Mouse (Mus musculus) hindbrain, embryonic 16.5 days (tissue): ENCODE results near the gene Csnk1d. TPM values are rescaled to one million over a fixed set of nuclear protein-coding genes. Genes with fewer than 3 reads are reported as not detected.

ENCODE experiments used
- ATAC-seq: fragments of 200-750 bp; cut with Nextera tagmentation; 2 replicates; pipeline ENCODE4 v1.8.0; 2017; ENCODE audit warnings: moderate TSS enrichment, moderate library complexity
- H3K27ac ChIP-seq: fragments of 300-500 bp; sonication (generic); 2 replicates; pipeline ENCODE4 v1.5.1; 2014; ENCODE audit warnings: low read depth, mild to moderate bottlenecking, control low read depth, low read length, moderate library complexity
- H3K27me3 ChIP-seq: fragments of 300-500 bp; sonication (generic); replicated peaks from 2 replicates; pipeline ENCODE4 v1.6.1; 2014; ENCODE audit warnings: low read length; ENCODE audit not compliant: control insufficient read depth, insufficient read depth
- H3K36me3 ChIP-seq: fragments of 300-500 bp; sonication (generic); 2 replicates; pipeline ENCODE4 v1.6.1; 2014; ENCODE audit warnings: mild to moderate bottlenecking, low read length, moderate library complexity, mixed read lengths; ENCODE audit not compliant: control insufficient read depth, insufficient read depth
- H3K4me1 ChIP-seq: fragments of 300-500 bp; sonication (generic); 2 replicates; pipeline ENCODE4 v1.6.1; 2014; ENCODE audit warnings: low read depth, low read length; ENCODE audit not compliant: control insufficient read depth, insufficient read depth
- H3K4me2 ChIP-seq: fragments of 300-500 bp; sonication (generic); 2 replicates; pipeline ENCODE4 v1.6.1; 2014; ENCODE audit warnings: mild to moderate bottlenecking, low read length, control low read depth, moderate library complexity
- H3K4me3 ChIP-seq: fragments of 300-500 bp; sonication (generic); 2 replicates; pipeline ENCODE4 v1.5.1; 2014; ENCODE audit warnings: mild to moderate bottlenecking, low read length, control low read depth, moderate library complexity
- H3K9ac ChIP-seq: fragments of 300-500 bp; sonication (generic); 2 replicates; pipeline ENCODE4 v1.6.1; 2014; ENCODE audit warnings: low read depth, mild to moderate bottlenecking, control low read depth, low read length, moderate library complexity
- H3K9me3 ChIP-seq: fragments of 300-500 bp; sonication (generic); 2 replicates; pipeline ENCODE4 v1.6.1; 2014; ENCODE audit warnings: mild to moderate bottlenecking, low read length, moderate library complexity; ENCODE audit not compliant: control insufficient read depth
- WGBS: fragments of 180-500 bp; shearing (Covaris S2); extraction: QIAGEN DNeasy Blood & Tissue Kit; methylation state at CpG from one replicate; pipeline ENCODE4 v1.1.7; 2014; 5-methylcytosine and 5-hydroxymethylcytosine counted together
- polyA plus RNA-seq: library from polyadenylated mRNA; unstranded; fragments of >200 nt; fragmentation: Nextera tagmentation; extraction: Ambion mirVana; gene quantifications from 2 replicates; pipeline ENCODE4 v1.2.1, GENCODE M21; 2015

Csnk1d gene
- polyA plus RNA-seq, 1 experiment from 2014 or later: 124 TPM

DNA sequence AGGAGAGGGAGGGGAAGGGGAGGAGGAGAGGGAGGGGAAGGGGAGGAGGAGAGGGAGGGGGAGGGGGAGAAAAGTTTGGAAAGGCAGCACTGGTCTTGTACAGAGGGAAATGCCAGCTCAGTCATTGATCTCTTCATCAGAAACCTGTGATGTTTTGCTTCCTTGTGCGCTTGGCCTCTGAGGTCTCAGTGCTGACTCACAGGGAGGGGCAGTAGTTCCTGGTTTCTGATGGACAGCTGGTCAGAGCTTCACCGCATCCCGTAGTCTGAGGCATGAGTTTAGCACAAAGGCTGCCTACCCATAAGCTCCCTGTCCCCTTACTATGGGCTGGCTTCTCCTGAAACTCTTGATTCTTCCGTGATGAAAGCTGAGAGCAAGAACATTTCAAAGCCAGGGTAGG lies 52.3 kb downstream of the Csnk1d start:
- H3K9ac ChIP-seq: no peak overlapping the region
- no peaks in the 10 kb centered on the region for H3K27me3 ChIP-seq
- no peaks in the 10 kb centered on the region for H3K9me3 ChIP-seq
- no peak for ATAC-seq
- no peaks in the 10 kb centered on the region for H3K4me1 ChIP-seq
- WGBS: 44% methylated on average over 4 of the region's 4 CpGs
- no peak overlapping the region for H3K27ac ChIP-seq
- no peak overlapping the region for H3K4me3 ChIP-seq
- no peak overlapping the region for H3K4me2 ChIP-seq
- no peaks in the 10 kb centered on the region for H3K36me3 ChIP-seq

DNA sequence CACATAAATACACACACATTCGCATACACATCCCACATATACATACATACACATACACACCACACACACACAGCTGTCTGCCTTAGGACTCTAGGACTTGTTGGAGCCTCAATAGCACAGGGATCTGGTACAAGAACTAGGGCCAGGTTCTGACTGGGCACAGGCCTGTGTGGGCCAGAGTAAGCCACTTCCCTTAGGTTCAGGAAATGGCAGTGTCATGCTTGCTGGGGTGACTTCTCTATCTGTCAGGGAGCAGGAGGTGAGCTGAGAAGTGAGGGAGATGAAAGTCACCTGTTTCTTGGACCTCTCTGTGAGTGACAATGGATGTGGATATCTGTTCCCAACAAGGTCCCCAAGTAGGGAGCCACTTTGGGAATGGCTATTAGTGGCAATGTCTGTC lies 53.2 kb downstream of the Csnk1d start:
- Histone ChIP-seq H3K4me2 (no peak overlapping the region), H3K9ac (no peak overlapping the region), H3K36me3 (no peaks in the 10 kb centered on the region), H3K27me3 (no peaks in the 10 kb centered on the region), H3K9me3 (no peaks in the 10 kb centered on the region), H3K4me1 (peaks cover 3% of the 10 kb centered on the region; the same call in 1 of the 2 replicates), H3K4me3 (no peak overlapping the region), H3K27ac (no peak overlapping the region)
- 100% methylated on average over 1 of the region's 1 CpGs for WGBS
- ATAC-seq: no peak

DNA sequence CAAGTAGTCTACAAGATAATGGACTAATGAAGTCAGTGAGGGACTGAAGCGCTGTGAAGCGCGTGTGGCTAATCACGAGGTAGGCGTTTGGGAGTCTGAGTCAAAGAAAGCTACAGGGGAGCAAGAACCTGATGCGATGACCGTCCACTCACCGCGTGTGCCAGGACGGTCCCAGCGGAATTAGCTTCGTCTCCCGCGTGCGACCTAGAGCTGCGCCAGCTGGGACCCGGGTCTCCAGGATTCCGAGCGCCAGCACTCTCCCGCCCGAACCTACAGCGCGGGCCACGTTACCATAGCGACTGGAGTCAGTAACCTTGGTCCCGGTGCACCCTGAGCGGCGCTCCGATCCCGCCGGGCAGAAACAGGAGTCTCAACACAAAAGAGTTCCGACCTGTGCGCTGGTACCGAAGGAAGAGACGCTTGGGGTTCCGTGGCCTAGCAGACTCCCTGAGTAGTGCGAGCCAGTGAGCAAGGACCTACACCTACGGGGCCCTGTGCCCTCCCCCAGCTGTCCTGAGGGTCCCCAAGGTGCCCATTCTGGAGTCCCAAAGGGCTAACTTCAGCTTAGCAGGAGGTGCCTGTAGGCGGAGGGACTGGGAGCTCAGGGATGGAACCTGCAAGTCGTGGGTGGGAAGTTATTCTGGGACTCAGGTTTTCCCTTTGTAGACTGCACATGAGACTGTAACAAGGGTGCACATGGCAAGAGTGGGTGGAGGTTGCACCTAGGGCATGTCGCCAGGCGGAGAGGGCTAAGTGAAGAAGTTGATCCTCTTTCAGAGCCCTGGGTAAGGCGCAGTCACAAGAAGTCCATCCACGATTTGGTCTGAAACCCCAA lies 58.3 kb downstream of the Csnk1d start, which contains the start of gene Ccdc57:
TSS of gene Ccdc57 (minus strand) at position 309 of the 835 bp plus-strand sequence.
- peaks cover 5% of the 10 kb centered on the region; the same call in 1 of the 2 replicates for H3K4me1 ChIP-seq
- 9% methylated on average over 44 of the region's 44 CpGs for WGBS
- no peaks in the 10 kb centered on the region for H3K27me3 ChIP-seq
- ATAC-seq: peak; percentile 96
- peak within 1 kb of the TSS; percentile 66 for H3K4me3 ChIP-seq
- H3K4me2 ChIP-seq: peak within 1 kb of the TSS; percentile 92
- H3K9ac ChIP-seq: peak within 1 kb of the TSS; percentile 81
- H3K9me3 ChIP-seq: no peaks in the 10 kb centered on the region
- H3K36me3 ChIP-seq: no peaks in the 10 kb centered on the region
- no peak within 1 kb of the TSS for H3K27ac ChIP-seq

DNA sequence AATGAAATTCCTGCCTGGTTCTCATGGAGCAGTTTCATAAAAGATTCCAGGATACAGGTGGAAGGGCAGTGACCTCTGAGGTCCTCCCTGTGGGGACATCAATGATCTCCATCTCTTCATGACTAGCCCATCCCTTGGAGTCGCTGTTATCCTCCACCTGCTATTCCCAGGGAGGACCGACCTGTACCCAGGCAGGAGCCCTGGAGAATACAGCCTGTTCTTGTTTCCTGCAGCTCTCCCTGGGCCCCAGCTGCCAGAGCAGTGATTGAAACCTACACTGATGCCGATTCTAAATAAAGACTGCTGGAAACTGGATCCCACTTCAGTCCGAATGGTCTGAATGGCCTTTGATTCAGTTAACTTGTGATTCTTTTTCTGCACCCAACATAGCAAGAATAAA lies 59.7 kb downstream of the Csnk1d start:
- Histone ChIP-seq H3K9ac (no peak overlapping the region), H3K27me3 (no peaks in the 10 kb centered on the region), H3K27ac (no peak overlapping the region), H3K4me2 (no peak overlapping the region), H3K4me3 (no peak overlapping the region), H3K4me1 (peaks cover 5% of the 10 kb centered on the region; the same call in 1 of the 2 replicates), H3K36me3 (no peaks in the 10 kb centered on the region), H3K9me3 (no peaks in the 10 kb centered on the region)
- WGBS: 82% methylated on average over 4 of the region's 4 CpGs
- ATAC-seq: no peak

DNA sequence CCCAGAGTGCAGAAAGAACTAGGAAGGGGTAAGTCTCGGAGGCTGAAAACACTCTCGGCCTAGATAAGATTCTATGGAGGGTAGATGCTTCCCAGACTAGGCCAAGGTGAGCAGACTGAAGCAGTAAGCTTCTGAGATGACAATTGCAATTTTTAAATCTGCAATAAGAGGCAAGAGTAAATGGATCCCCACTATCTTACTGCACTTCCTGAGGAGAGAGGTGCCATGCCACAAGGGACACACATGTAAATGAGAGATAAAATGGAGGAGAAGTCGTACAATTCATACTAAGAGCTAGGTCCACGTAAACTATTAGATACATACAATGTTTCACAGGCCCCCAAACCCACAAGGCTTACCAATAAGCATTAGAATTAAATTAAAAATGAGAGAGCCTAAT lies 62.7 kb downstream of the Csnk1d start:
- H3K27ac ChIP-seq: no peak overlapping the region
- peaks cover 5% of the 10 kb centered on the region; the same call in 1 of the 2 replicates for H3K4me1 ChIP-seq
- no peaks in the 10 kb centered on the region for H3K9me3 ChIP-seq
- H3K4me2 ChIP-seq: no peak overlapping the region
- no peak overlapping the region for H3K4me3 ChIP-seq
- WGBS: 91% methylated on average over 4 of the region's 4 CpGs
- no peak overlapping the region for H3K9ac ChIP-seq
- H3K27me3 ChIP-seq: no peaks in the 10 kb centered on the region
- no peaks in the 10 kb centered on the region for H3K36me3 ChIP-seq
- no peak for ATAC-seq

DNA sequence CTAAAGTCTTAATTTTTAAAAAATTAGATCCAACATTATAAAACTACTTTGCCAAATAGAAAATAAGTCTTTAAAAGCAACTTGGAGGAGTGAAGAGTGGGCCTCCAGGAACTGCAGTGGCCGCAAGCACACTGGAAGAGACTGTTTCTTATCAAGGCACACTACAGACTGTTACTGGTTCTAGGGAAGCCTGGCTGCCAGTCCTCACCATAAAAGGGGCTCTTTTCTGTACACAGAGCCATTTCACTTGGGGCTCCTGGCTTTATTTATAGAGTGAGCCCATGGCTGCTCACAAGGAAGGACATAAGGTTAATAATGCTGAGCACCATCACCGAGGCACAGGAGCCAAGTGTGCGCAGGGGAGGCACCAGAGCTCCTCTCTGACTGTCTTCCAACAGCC lies 68.6 kb downstream of the Csnk1d start:
- no peak for ATAC-seq
- peaks cover 16% of the 10 kb centered on the region for H3K36me3 ChIP-seq
- no peak overlapping the region for H3K9ac ChIP-seq
- H3K27ac ChIP-seq: no peak overlapping the region
- H3K9me3 ChIP-seq: no peaks in the 10 kb centered on the region
- no peaks in the 10 kb centered on the region for H3K4me1 ChIP-seq
- no peak overlapping the region for H3K4me2 ChIP-seq
- no peak overlapping the region for H3K4me3 ChIP-seq
- no peaks in the 10 kb centered on the region for H3K27me3 ChIP-seq
- WGBS: 100% methylated on average over 3 of the region's 3 CpGs

DNA sequence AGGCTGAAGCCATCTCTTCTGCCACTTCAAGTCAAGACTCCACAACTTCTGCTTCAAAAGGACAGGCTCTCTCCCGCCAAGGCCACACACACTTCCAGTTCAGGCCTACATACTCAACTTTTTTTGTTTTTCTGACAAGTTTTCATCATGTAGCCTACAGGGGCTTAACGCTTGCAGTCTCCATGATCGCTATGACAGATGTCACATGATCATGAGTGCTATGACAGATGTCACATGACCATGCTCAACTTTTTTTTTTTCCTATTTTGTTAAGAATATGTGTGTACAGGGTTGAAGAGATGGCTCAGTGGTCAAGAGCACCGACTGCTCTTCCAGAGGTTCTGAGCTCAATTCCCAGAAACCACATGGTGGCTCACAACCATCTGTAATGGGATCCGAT lies 73.4 kb downstream of the Csnk1d start:
- ATAC-seq: no peak
- Histone ChIP-seq H3K36me3 (peaks cover 18% of the 10 kb centered on the region), H3K27me3 (no peaks in the 10 kb centered on the region), H3K4me2 (no peak overlapping the region), H3K4me3 (no peak overlapping the region), H3K9me3 (no peaks in the 10 kb centered on the region), H3K9ac (no peak overlapping the region), H3K4me1 (no peaks in the 10 kb centered on the region), H3K27ac (no peak overlapping the region)
- WGBS: 94% methylated on average over 5 of the region's 5 CpGs

DNA sequence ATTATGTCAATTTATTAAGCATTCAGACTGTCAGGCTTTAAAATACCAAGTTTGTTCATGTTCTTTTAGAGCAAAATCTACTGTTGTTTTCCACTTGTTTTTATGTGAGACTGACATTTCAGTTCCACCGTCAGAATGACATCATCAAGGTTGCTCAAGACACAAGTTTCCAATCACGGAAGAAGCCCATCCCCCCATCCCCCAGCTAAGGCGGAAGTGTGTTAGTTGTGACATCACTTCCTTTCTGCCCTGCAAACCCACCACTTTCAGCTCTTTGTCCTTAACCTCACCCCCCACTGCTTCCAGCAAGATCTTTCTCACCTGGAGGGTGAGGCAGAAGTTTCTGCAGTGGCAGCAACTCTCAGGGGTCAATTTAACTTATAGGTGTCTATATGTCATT lies 74.7 kb downstream of the Csnk1d start:
- no peak overlapping the region for H3K4me3 ChIP-seq
- no peak overlapping the region for H3K9ac ChIP-seq
- no peak overlapping the region for H3K27ac ChIP-seq
- no peaks in the 10 kb centered on the region for H3K4me1 ChIP-seq
- 80% methylated on average over 3 of the region's 3 CpGs for WGBS
- ATAC-seq: no peak
- peaks cover 17% of the 10 kb centered on the region for H3K36me3 ChIP-seq
- no peaks in the 10 kb centered on the region for H3K27me3 ChIP-seq
- no peaks in the 10 kb centered on the region for H3K9me3 ChIP-seq
- H3K4me2 ChIP-seq: no peak overlapping the region

DNA sequence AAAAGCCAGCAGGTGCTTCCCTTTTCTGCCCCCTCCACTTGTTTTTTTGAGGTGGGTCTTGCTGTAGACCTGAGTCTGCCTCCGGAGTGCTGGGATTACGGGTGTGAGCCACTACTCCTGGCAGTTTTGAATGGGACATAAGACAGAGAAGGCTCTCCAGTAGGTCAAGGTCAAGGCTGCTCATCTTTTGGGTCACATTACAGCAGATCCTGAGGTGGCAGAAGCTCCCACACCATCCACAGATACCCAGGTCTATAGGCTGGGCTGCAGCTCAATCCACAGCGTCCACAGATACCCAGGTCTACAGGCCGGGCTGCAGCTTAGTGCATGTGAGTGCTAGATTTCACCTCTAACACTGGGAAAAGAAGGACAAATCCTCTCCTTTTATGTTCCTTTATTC lies 77.3 kb downstream of the Csnk1d start:
- no peak overlapping the region for H3K4me2 ChIP-seq
- no peaks in the 10 kb centered on the region for H3K9me3 ChIP-seq
- no peak for ATAC-seq
- peaks cover 9% of the 10 kb centered on the region for H3K36me3 ChIP-seq
- 90% methylated on average over 4 of the region's 4 CpGs for WGBS
- H3K27me3 ChIP-seq: no peaks in the 10 kb centered on the region
- H3K27ac ChIP-seq: no peak overlapping the region
- H3K4me1 ChIP-seq: no peaks in the 10 kb centered on the region
- H3K9ac ChIP-seq: no peak overlapping the region
- H3K4me3 ChIP-seq: no peak overlapping the region
